Mouse (Mus musculus) liver, adult (tissue): ENCODE results near the gene Faap24.

Experiments used
- GATA4 ChIP-seq: IDR thresholded peaks from 2 replicates; pipeline ENCODE4 v1.6.1; 2014; ENCODE audit warnings: mild to moderate bottlenecking, low read length; ENCODE audit not compliant: insufficient replicate concordance

Gene Faap24

GRCm38 (mm10) chr7:35349022-35349421, 47.6 kb downstream of the Faap24 start:
- no peak for TF ChIP-seq GATA4

- TF ChIP-seq GATA4 = no peak
These were observed 48.5 kb downstream of the Faap24 start for GRCm38 (mm10) chr7:35347918-35348700.

- TF ChIP-seq GATA4 = no peak
These were observed 51.8 kb downstream of the Faap24 start for GRCm38 (mm10) chr7:35344785-35345330.

GRCm38 (mm10) chr7:35342498-35342897, 54.1 kb downstream of the Faap24 start:
- TF ChIP-seq GATA4 = no peak
